Mouse (Mus musculus) heart, adult 2 months (tissue): ENCODE measurements around the gene Adgrg5. TPM values are rescaled to one million over a fixed set of nuclear protein-coding genes. Genes with fewer than 3 reads are reported as not detected.

Source experiments
- DNase-seq, 2 experiments: peaks; one replicate each; pipeline ENCODE4 v3.0.0; 2021
- H3K27ac ChIP-seq: fragments of 200-600 bp; 2 replicates; pipeline ENCODE4 v1.8.1; 2022
- H3K27me3 ChIP-seq: fragments of 200-500 bp; 2 replicates; pipeline ENCODE4 v1.6.1; 2012; ENCODE audit warnings: mild to moderate bottlenecking, low read length, inconsistent platforms, mixed read lengths; ENCODE audit not compliant: control insufficient read depth, insufficient read depth
- H3K36me3 ChIP-seq: fragments of 200-500 bp; 2 replicates; pipeline ENCODE4 v1.6.1; 2012; ENCODE audit warnings: low read length, inconsistent platforms; ENCODE audit not compliant: control insufficient read depth, insufficient read depth
- H3K4me1 ChIP-seq: fragments of 200-500 bp; 2 replicates; pipeline ENCODE4 v1.6.1; 2011; ENCODE audit warnings: low read length; ENCODE audit not compliant: control insufficient read depth, insufficient read depth
- H3K4me3 ChIP-seq: fragments of 200-600 bp; 2 replicates; pipeline ENCODE4 v1.8.1; 2022
- H3K79me2 ChIP-seq: fragments of 200-500 bp; replicated peaks from 2 replicates; pipeline ENCODE4 v1.6.1; 2012; ENCODE audit warnings: mild to moderate bottlenecking, inconsistent platforms, low read length, moderate library complexity, mixed read lengths; ENCODE audit not compliant: control insufficient read depth, insufficient read depth
- H3K9ac ChIP-seq: fragments of 200-500 bp; 2 replicates; pipeline ENCODE4 v1.6.1; 2012; ENCODE audit warnings: low read depth, mild to moderate bottlenecking, control low read depth, inconsistent platforms, low read length, mixed read lengths
- CTCF ChIP-seq: fragments of 200-600 bp; IDR thresholded peaks from 2 replicates; pipeline ENCODE4 v1.8.1; 2022; ENCODE audit warnings: antibody characterized with exemption, mild to moderate bottlenecking, moderate library complexity
- EP300 ChIP-seq: fragments of 200-500 bp; IDR thresholded peaks from 2 replicates; pipeline ENCODE4 v1.6.1; 2011; ENCODE audit warnings: low read depth, low read length, control low read depth; ENCODE audit not compliant: insufficient read depth
- POLR2A ChIP-seq: fragments of 200-500 bp; IDR thresholded peaks from 2 replicates; pipeline ENCODE4 v1.6.1; 2011; ENCODE audit warnings: mild to moderate bottlenecking, low read depth, low read length, control low read depth; ENCODE audit not compliant: insufficient read depth
- WGBS: fragments of 180-500 bp; shearing (Covaris S2); methylation state at CpG from one replicate; pipeline ENCODE4 v1.1.7; 2018; 5-methylcytosine and 5-hydroxymethylcytosine counted together
- intact Hi-C: fragments of 180-260 bp; cut with DNase I; formaldehyde crosslinking; loops from one replicate; pipeline ENCODE4 v1.15.1; 2025
- polyA plus RNA-seq: library from polyadenylated mRNA; depleted of rRNA; stranded (reverse); fragments of >200 nt; gene quantifications from 2 replicates; pipeline ENCODE4 v1.2.3, GENCODE M21; 2012
- total RNA-seq, 2 experiments: library from RNA; stranded (reverse); gene quantifications; 2 replicates each; pipeline ENCODE4 v1.2.3; 2021

The Adgrg5 gene
- total and polyA plus RNA-seq, 3 experiments: 0.08 to 0.62 (median 0.27) TPM

- WGBS: 75% methylated on average over 4 of the region's 4 CpGs
- Histone ChIP-seq H3K4me3 (no peak overlapping the region), H3K36me3 (no peaks in the 10 kb centered on the region), H3K9ac (no peak overlapping the region), H3K4me1 (peaks cover 4% of the 10 kb centered on the region), H3K27ac (no peak overlapping the region), H3K79me2 (no peaks in the 10 kb centered on the region), H3K27me3 (no peaks in the 10 kb centered on the region)
- intact Hi-C loops: no loop called here
- TF ChIP-seq EP300 (no peak), POLR2A (no peak), CTCF (no peak)
- no peak for DNase-seq
Observed at GRCm38 (mm10) chr8:94880742-94881141, 42.8 kb upstream of the Adgrg5 start.

GRCm38 (mm10) chr8:94888383-94889036 is 35.0 kb upstream of the Adgrg5 start:
- no peak for TF ChIP-seq CTCF
- TF ChIP-seq POLR2A: no peak
- no peak for TF ChIP-seq EP300
- DNase-seq: no peak
- no peak overlapping the region for H3K9ac ChIP-seq
- no peaks in the 10 kb centered on the region for H3K27me3 ChIP-seq
- H3K79me2 ChIP-seq: no peaks in the 10 kb centered on the region
- no peak overlapping the region for H3K4me3 ChIP-seq
- H3K4me1 ChIP-seq: no peaks in the 10 kb centered on the region
- intact Hi-C loops: no loop called here
- no peaks in the 10 kb centered on the region for H3K36me3 ChIP-seq
- H3K27ac ChIP-seq: no peak overlapping the region
- WGBS: 48% methylated on average over 14 of the region's 14 CpGs

- Histone ChIP-seq H3K27me3 (no peaks in the 10 kb centered on the region), H3K9ac (no peak overlapping the region), H3K79me2 (no peaks in the 10 kb centered on the region), H3K4me1 (no peaks in the 10 kb centered on the region), H3K36me3 (no peaks in the 10 kb centered on the region), H3K4me3 (no peak overlapping the region), H3K27ac (no peak overlapping the region)
- intact Hi-C loops: no loop called here
- no peak for DNase-seq
- no peak for TF ChIP-seq POLR2A
- TF ChIP-seq EP300: no peak
- no peak for TF ChIP-seq CTCF
- 27% methylated on average over 2 of the region's 2 CpGs for WGBS
Observed at GRCm38 (mm10) chr8:94892917-94893316, 30.6 kb upstream of the Adgrg5 start.

- 51% methylated on average over 11 of the region's 11 CpGs for WGBS
- H3K27ac ChIP-seq: no peak overlapping the region
Observed at GRCm38 (mm10) chr8:94899262-94899661, 24.2 kb upstream of the Adgrg5 start.

GRCm38 (mm10) chr8:94900617-94901016 is 22.9 kb upstream of the Adgrg5 start:
- Histone ChIP-seq H3K4me3 (no peak overlapping the region), H3K79me2 (no peaks in the 10 kb centered on the region), H3K9ac (no peak overlapping the region), H3K4me1 (peaks cover 21% of the 10 kb centered on the region), H3K36me3 (peaks cover 2% of the 10 kb centered on the region), H3K27ac (peak overlapping the region; percentile 73), H3K27me3 (no peaks in the 10 kb centered on the region)
- no peak for TF ChIP-seq EP300
- no peak for TF ChIP-seq POLR2A
- TF ChIP-seq CTCF: no peak
- WGBS: 7% methylated on average over 6 of the region's 6 CpGs
- intact Hi-C loops: no loop called here
- DNase-seq: peak; percentile 42 to 43

More at GRCm38 (mm10) chr8:94899262-94899661, 24.2 kb upstream of the Adgrg5 start:
- Histone ChIP-seq H3K36me3 (no peaks in the 10 kb centered on the region; the same call in 1 of the 2 replicates), H3K79me2 (no peaks in the 10 kb centered on the region), H3K4me3 (no peak overlapping the region), H3K27me3 (no peaks in the 10 kb centered on the region), H3K4me1 (peaks cover 12% of the 10 kb centered on the region), H3K9ac (no peak overlapping the region)
- TF ChIP-seq EP300 (no peak), POLR2A (no peak), CTCF (no peak)
- no peak for DNase-seq
- intact Hi-C loops: no loop called here

- Histone ChIP-seq H3K79me2 (no peaks in the 10 kb centered on the region), H3K4me3 (no peak overlapping the region), H3K9ac (no peak overlapping the region), H3K27me3 (no peaks in the 10 kb centered on the region), H3K36me3 (peaks cover 2% of the 10 kb centered on the region), H3K4me1 (peaks cover 22% of the 10 kb centered on the region), H3K27ac (peak overlapping the region; percentile 73)
- DNase-seq: no peak
- WGBS: 14% methylated on average over 5 of the region's 5 CpGs
- intact Hi-C loops: no loop called here
- TF ChIP-seq POLR2A: no peak
- 0 out of 2 replicates have a peak, but pooled peaks have one; percentile 13 for TF ChIP-seq EP300
Observed at GRCm38 (mm10) chr8:94901031-94901430, 22.5 kb upstream of the Adgrg5 start.
